Mouse (Mus musculus): ENCODE measurements around the gene Zfp493. TPM values are rescaled to one million over a fixed set of nuclear protein-coding genes. Genes with fewer than 3 reads are reported as not detected.
"Not testable (repeated sequence)": the region's sequence is repeated elsewhere in the genome, so short reads cannot be mapped to it uniquely, and the experiment has no call there.

Gene Zfp493
- polyA plus RNA-seq (2015; fragmentation: Nextera tagmentation; extraction: Ambion mirVana): 2.6 and 3.0 TPM in 2 replicates

- peak within 1 kb of the TSS; percentile 87 for H3K4me2 ChIP-seq
- peak within 1 kb of the TSS; percentile 59; the same call in 1 of the 2 replicates for H3K27ac ChIP-seq
- 0 out of 2 replicates have a peak, but pooled peaks cover 3% of the 10 kb centered on the region for H3K4me1 ChIP-seq
- H3K27me3 ChIP-seq (replicated peaks): no peaks in the 10 kb centered on the region
- H3K4me3 ChIP-seq (replicated peaks): peak within 1 kb of the TSS; percentile 73
- ATAC-seq (ENCODE audit: insufficient read depth, low FRiP score, low read depth): peak; percentile 94
- WGBS: 7% methylated on average over 26 of the region's 26 CpGs
- no peaks in the 10 kb centered on the region for H3K9me3 ChIP-seq
- peak within 1 kb of the TSS; percentile 52 for H3K9ac ChIP-seq
- H3K36me3 ChIP-seq: no peaks in the 10 kb centered on the region
These were observed at the start of gene Zfp493 for GRCm38 (mm10) chr13:67779265-67780221. Gene Zfp493 (plus strand): TSS chr13:67779693.

DNA sequence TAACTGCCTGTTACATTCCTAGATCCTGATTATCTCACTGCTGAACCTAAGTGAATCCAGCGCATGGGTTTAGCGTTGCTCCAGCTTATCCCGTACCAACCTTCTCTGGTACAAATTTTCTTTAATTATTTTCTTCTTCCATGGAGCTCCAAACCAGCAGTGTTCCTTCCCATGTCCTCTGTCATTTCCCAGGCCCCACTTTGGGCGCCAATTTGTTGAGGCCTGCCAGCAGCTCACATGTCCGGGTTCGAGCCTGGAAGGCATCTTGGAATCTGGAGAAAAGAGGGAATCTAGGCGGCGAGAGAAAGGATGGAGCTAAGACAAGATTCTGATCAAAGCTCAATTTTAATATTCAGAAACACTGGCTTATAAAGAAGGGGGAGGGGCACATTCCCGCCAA lies 45.1 kb upstream of the Zfp493 start:
- WGBS: 88% methylated on average over 9 of the region's 9 CpGs
- not testable (repeated sequence) for H3K4me3 ChIP-seq (replicated peaks); ATAC-seq (ENCODE audit: insufficient read depth, low FRiP score, low read depth); H3K9ac ChIP-seq; H3K4me2 ChIP-seq; H3K36me3 ChIP-seq; H3K9me3 ChIP-seq; H3K27me3 ChIP-seq (replicated peaks); H3K4me1 ChIP-seq; H3K27ac ChIP-seq

DNA sequence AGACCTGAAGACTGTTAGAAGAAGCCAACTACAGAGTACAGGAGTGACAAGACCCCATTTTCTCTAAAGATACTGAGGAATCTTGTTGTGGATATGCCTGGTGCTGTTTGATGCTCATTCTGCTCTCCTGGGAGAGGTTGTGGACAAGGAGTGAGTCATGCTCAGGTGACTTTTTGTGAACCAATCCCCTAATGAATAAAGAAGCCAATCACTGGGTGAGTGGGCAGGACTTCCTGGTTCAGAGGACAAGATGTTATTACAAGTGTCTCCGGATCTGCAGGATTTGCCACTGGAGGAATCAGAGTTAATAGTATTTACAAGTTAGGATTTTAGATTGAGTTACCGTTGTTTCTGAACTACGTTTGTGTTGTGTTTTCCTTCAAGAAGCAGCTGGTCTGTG lies 36.6 kb upstream of the Zfp493 start:
- Histone ChIP-seq H3K4me2 (no peak overlapping the region), H3K9me3 (no peaks in the 10 kb centered on the region), H3K4me3 (replicated peaks) (no peak overlapping the region), H3K4me1 (no peaks in the 10 kb centered on the region), H3K9ac (no peak overlapping the region), H3K27me3 (replicated peaks) (no peaks in the 10 kb centered on the region), H3K27ac (no peak overlapping the region), H3K36me3 (peaks cover 2% of the 10 kb centered on the region)
- ATAC-seq (ENCODE audit: insufficient read depth, low FRiP score, low read depth): no peak
- 78% methylated on average over 3 of the region's 3 CpGs for WGBS

GRCm38 (mm10) chr13:67743896-67744295 lies 35.6 kb upstream of the Zfp493 start:
- ATAC-seq (ENCODE audit: insufficient read depth, low FRiP score, low read depth): no peak
- H3K27ac ChIP-seq: no peak overlapping the region
- H3K4me1 ChIP-seq: no peaks in the 10 kb centered on the region
- no peaks in the 10 kb centered on the region for H3K27me3 ChIP-seq (replicated peaks)
- peaks cover 9% of the 10 kb centered on the region for H3K36me3 ChIP-seq
- H3K9me3 ChIP-seq: no peaks in the 10 kb centered on the region
- WGBS: 88% methylated on average over 9 of the region's 9 CpGs
- no peak overlapping the region for H3K4me3 ChIP-seq (replicated peaks)
- H3K4me2 ChIP-seq: no peak overlapping the region
- no peak overlapping the region for H3K9ac ChIP-seq

DNA sequence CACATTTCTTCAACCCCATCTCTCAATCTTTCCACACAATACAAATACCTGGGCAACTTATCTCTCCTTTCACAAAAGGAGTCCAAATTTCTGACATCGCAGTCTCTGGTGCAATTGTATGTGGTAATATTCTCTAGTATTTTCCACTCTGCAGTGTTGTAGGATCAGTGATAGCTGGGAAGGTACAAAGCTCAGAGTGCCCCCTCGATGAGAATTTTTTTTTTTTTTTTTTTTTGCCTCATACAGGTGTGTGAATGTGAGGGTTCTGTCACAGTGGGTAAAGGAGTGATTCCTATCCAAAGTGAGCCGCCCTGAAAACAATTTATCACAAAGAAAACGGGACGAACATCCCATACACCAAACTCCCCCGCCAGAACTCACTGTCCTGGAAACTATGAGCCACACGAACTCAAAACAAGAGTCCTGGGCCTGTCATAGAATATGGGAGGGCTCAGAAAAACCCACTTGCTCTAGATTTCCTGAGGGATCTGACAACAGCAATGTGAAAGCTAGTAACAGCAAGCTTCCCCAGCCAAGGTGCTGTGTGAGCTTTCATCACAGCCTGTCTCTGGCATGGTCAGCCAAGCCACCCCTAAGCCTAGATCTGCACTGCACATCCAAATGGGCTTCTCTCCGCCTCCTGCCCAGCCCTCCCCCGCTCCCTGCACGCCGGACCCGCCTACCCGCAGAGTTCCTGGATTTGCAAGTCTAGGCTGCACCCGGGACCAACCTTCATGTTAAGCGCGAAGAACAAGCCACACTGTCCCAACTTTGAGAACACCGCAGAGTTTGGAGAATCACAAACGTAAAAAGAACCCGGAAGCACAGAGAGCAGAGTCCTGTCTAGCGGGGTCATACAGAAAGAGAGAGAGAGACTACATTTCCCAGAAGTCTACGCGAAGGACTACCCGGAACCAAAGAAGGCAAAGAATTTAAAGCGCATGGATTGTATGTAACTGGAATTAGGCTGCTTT lies 24.9 kb upstream of the Zfp493 start, which contains the start of gene Zfp85:
Gene Zfp85, minus strand, starts transcription at position 896 of the 974 bp plus-strand sequence.
- Histone ChIP-seq H3K9me3 (no peaks in the 10 kb centered on the region), H3K36me3 (no peaks in the 10 kb centered on the region)
- 5% methylated on average over 24 of the region's 24 CpGs for WGBS

DNA sequence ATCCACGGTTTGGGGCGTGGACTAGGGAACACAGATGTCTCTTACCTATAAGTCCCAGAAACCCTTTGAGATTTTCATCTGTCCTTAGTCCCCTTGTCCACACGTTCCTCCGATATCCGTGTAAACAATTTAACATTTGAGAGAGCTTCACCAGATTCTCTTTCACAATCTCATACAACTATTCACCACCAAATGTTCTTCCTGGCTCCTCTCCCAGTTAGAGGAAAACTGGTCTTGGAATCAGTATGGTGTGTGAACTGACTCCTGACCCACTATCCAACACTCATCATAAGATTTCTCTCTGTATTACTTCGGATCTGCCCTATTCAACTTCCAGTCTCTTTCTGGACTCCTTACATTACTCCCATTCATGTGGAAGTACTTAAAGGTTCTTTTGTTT lies 23.7 kb upstream of the Zfp493 start:
- 79% methylated on average over 6 of the region's 6 CpGs for WGBS
- ATAC-seq (ENCODE audit: insufficient read depth, low FRiP score, low read depth): no peak
- H3K4me2 ChIP-seq: no peak overlapping the region
- no peaks in the 10 kb centered on the region for H3K36me3 ChIP-seq
- no peak overlapping the region for H3K4me3 ChIP-seq (replicated peaks)
- H3K4me1 ChIP-seq: 0 out of 2 replicates have a peak, but pooled peaks cover 3% of the 10 kb centered on the region
- H3K9me3 ChIP-seq: no peaks in the 10 kb centered on the region
- H3K9ac ChIP-seq: no peak overlapping the region
- H3K27me3 ChIP-seq (replicated peaks): no peaks in the 10 kb centered on the region
- no peak overlapping the region for H3K27ac ChIP-seq

More for the DNA sequence above, 24.9 kb upstream of the Zfp493 start, which contains the start of gene Zfp85:
- peak; percentile 92 for ATAC-seq (ENCODE audit: insufficient read depth, low FRiP score, low read depth)
- Histone ChIP-seq H3K4me2 (peak within 1 kb of the TSS; percentile 57), H3K4me1 (0 out of 2 replicates have a peak, but pooled peaks cover 3% of the 10 kb centered on the region), H3K27ac (peak within 1 kb of the TSS; percentile 87), H3K4me3 (replicated peaks) (peak within 1 kb of the TSS; percentile 67), H3K27me3 (replicated peaks) (no peaks in the 10 kb centered on the region), H3K9ac (peak within 1 kb of the TSS; percentile 20; the same call in 1 of the 2 replicates)

DNA sequence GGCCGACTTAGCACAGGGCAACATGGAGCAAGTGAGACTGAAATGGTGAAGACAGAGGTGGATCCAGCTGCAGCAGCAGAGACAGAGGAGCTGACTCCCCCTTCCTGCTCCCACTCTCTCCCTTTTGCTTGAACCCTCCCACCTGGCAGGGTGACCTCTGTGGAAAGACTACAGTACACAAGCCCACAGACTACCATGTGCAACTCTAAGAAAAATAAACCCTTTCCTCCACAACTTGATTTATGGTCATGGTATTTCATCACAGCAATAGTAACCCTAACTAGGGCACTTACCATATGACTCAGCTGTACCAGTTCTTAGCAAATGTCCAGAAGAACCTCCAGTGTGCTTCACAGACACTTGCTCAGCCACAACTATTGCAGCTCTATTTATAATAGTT lies 19.5 kb upstream of the Zfp493 start:
- Histone ChIP-seq H3K27ac (no peak overlapping the region), H3K4me1 (no peaks in the 10 kb centered on the region), H3K9me3 (no peaks in the 10 kb centered on the region), H3K4me2 (no peak overlapping the region), H3K9ac (no peak overlapping the region), H3K36me3 (no peaks in the 10 kb centered on the region), H3K27me3 (replicated peaks) (no peaks in the 10 kb centered on the region), H3K4me3 (replicated peaks) (no peak overlapping the region)
- WGBS: 68% methylated on average over 1 of the region's 1 CpGs
- no peak for ATAC-seq (ENCODE audit: insufficient read depth, low FRiP score, low read depth)

GRCm38 (mm10) chr13:67763031-67763768 lies 16.3 kb upstream of the Zfp493 start:
- H3K9me3 ChIP-seq: no peaks in the 10 kb centered on the region
- no peaks in the 10 kb centered on the region for H3K4me1 ChIP-seq
- ATAC-seq (ENCODE audit: insufficient read depth, low FRiP score, low read depth): no peak
- 74% methylated on average over 2 of the region's 2 CpGs for WGBS
- H3K27me3 ChIP-seq (replicated peaks): no peaks in the 10 kb centered on the region
- no peaks in the 10 kb centered on the region for H3K36me3 ChIP-seq
- H3K27ac ChIP-seq: no peak overlapping the region
- no peak overlapping the region for H3K4me2 ChIP-seq
- no peak overlapping the region for H3K9ac ChIP-seq
- H3K4me3 ChIP-seq (replicated peaks): no peak overlapping the region

- no peak overlapping the region for H3K9ac ChIP-seq
- no peaks in the 10 kb centered on the region for H3K4me1 ChIP-seq
- H3K27me3 ChIP-seq (replicated peaks): no peaks in the 10 kb centered on the region
- ATAC-seq (ENCODE audit: insufficient read depth, low FRiP score, low read depth): no peak
- no peaks in the 10 kb centered on the region for H3K36me3 ChIP-seq
- H3K4me2 ChIP-seq: no peak overlapping the region
- 94% methylated on average over 10 of the region's 10 CpGs for WGBS
- H3K9me3 ChIP-seq: no peaks in the 10 kb centered on the region
- H3K4me3 ChIP-seq (replicated peaks): no peak overlapping the region
- no peak overlapping the region for H3K27ac ChIP-seq
These were observed 12.5 kb downstream of the Zfp493 start for GRCm38 (mm10) chr13:67791921-67792455.

- Histone ChIP-seq H3K27me3 (replicated peaks) (no peaks in the 10 kb centered on the region), H3K4me1 (no peaks in the 10 kb centered on the region), H3K4me2 (no peak overlapping the region), H3K9ac (no peak overlapping the region), H3K27ac (no peak overlapping the region), H3K36me3 (no peaks in the 10 kb centered on the region), H3K4me3 (replicated peaks) (no peak overlapping the region), H3K9me3 (no peaks in the 10 kb centered on the region)
- ATAC-seq (ENCODE audit: insufficient read depth, low FRiP score, low read depth): no peak
- 76% methylated on average over 3 of the region's 3 CpGs for WGBS
These were observed 19.1 kb downstream of the Zfp493 start for GRCm38 (mm10) chr13:67798618-67799017.

GRCm38 (mm10) chr13:67799151-67799550 lies 19.7 kb downstream of the Zfp493 start:
- H3K4me2 ChIP-seq; H3K36me3 ChIP-seq; H3K4me1 ChIP-seq; H3K27ac ChIP-seq; H3K4me3 ChIP-seq (replicated peaks); ATAC-seq (ENCODE audit: insufficient read depth, low FRiP score, low read depth); H3K9ac ChIP-seq; H3K9me3 ChIP-seq; H3K27me3 ChIP-seq (replicated peaks): not testable (repeated sequence)
- 88% methylated on average over 3 of the region's 3 CpGs for WGBS
